ENCODE assay signal across 8 mouse cellular contexts in genomic region chr1:64020672-64021635, GRCm38 (mm10).
DNase-seq lines count a peak whose midpoint lies in the region; ATAC-seq and TF ChIP-seq lines count a peak whose summit lies in the region.

No protein-coding gene starts in this region.

- H3K4me3 ChIP-seq in lung, embryonic 14.5 days (ENCODE audit: low read depth, low read length), result no peak overlapping the region
- peak overlapping the region; percentile 16; the same call in 1 of the 2 replicates for H3K4me3 ChIP-seq in embryonic facial prominence, embryonic 15.5 days (replicated peaks)
- H3K4me3 ChIP-seq in hindbrain, embryonic 13.5 days, result no peak overlapping the region
- no peak overlapping the region for H3K4me3 ChIP-seq in midbrain, embryonic 13.5 days (replicated peaks)

- H3K4me2 ChIP-seq in lung, embryonic 14.5 days, result peak overlapping the region; percentile 42
- peak overlapping the region; percentile 40 for H3K4me2 ChIP-seq in embryonic facial prominence, embryonic 15.5 days (replicated peaks)
- peak overlapping the region; percentile 25 for H3K4me2 ChIP-seq in hindbrain, embryonic 13.5 days
- H3K4me2 ChIP-seq in midbrain, embryonic 13.5 days (replicated peaks), result no peak overlapping the region

- no peaks in the 10 kb centered on the region for H3K27me3 ChIP-seq in lung, embryonic 14.5 days (ENCODE audit: insufficient read depth, low read length)
- no peaks in the 10 kb centered on the region for H3K27me3 ChIP-seq in embryonic facial prominence, embryonic 15.5 days
- no peaks in the 10 kb centered on the region for H3K27me3 ChIP-seq in hindbrain, embryonic 13.5 days
- H3K27me3 ChIP-seq in midbrain, embryonic 13.5 days, result no peaks in the 10 kb centered on the region

- no peak overlapping the region for H3K27ac ChIP-seq in lung, embryonic 14.5 days (ENCODE audit: low read depth)
- no peak overlapping the region for H3K27ac ChIP-seq in embryonic facial prominence, embryonic 15.5 days (replicated peaks)
- peak overlapping the region; percentile 70 for H3K27ac ChIP-seq in hindbrain, embryonic 13.5 days
- H3K27ac ChIP-seq in midbrain, embryonic 13.5 days, result peak overlapping the region; percentile 39

- peak; percentile 43 for TF ChIP-seq CTCF in lung, embryonic 14.5 days (IDR thresholded peaks at IDR 0.05; ENCODE audit: low read depth)

- no peaks in the 10 kb centered on the region for H3K9me3 ChIP-seq in lung, embryonic 14.5 days (ENCODE audit: low read depth, low read length)
- no peaks in the 10 kb centered on the region for H3K9me3 ChIP-seq in embryonic facial prominence, embryonic 15.5 days (replicated peaks)
- no peaks in the 10 kb centered on the region for H3K9me3 ChIP-seq in hindbrain, embryonic 13.5 days
- H3K9me3 ChIP-seq in midbrain, embryonic 13.5 days, result no peaks in the 10 kb centered on the region

- peaks cover 16% of the 10 kb centered on the region for H3K4me1 ChIP-seq in lung, embryonic 14.5 days (ENCODE audit: insufficient read depth)
- peaks cover 17% of the 10 kb centered on the region for H3K4me1 ChIP-seq in embryonic facial prominence, embryonic 15.5 days
- peaks cover 20% of the 10 kb centered on the region for H3K4me1 ChIP-seq in hindbrain, embryonic 13.5 days (replicated peaks)
- H3K4me1 ChIP-seq in midbrain, embryonic 13.5 days (replicated peaks), result peaks cover 16% of the 10 kb centered on the region

- WGBS in lung, embryonic 14.5 days, result 18% methylated on average over 19 of the region's 19 CpGs
- WGBS in embryonic facial prominence, embryonic 15.5 days, result 18% methylated on average over 19 of the region's 19 CpGs
- 38% methylated on average over 18 of the region's 19 CpGs for WGBS in hindbrain, embryonic 13.5 days
- WGBS in midbrain, embryonic 13.5 days, result 51% methylated on average over 19 of the region's 19 CpGs

- intact Hi-C loops in left cerebral cortex, postnatal 10 days (cut with DNase I), result no loop called here

- no peak overlapping the region for H3K9ac ChIP-seq in lung, embryonic 14.5 days
- no peak overlapping the region for H3K9ac ChIP-seq in embryonic facial prominence, embryonic 15.5 days
- H3K9ac ChIP-seq in hindbrain, embryonic 13.5 days, result no peak overlapping the region
- H3K9ac ChIP-seq in midbrain, embryonic 13.5 days (replicated peaks), result no peak overlapping the region

- DNase-seq in lung, embryonic 14.5 days, result peak; percentile 57
- no peak for DNase-seq in lung, postnatal 25 days (ENCODE audit: low spot score)
- DNase-seq in left cerebral cortex, postnatal 10 days (ENCODE audit: extremely low spot score in 1 of 2, low spot score in 2 of 2), result peak; percentile 44 to 69
- no peak for DNase-seq in ovary, postnatal 14 days (ENCODE audit: low spot score)
- DNase-seq in c-Kit-positive CD71-positive TER-119-positive erythroid progenitor cells, embryonic 14.5 days (ENCODE audit: low spot score), result no peak

- H3K36me3 ChIP-seq in lung, embryonic 14.5 days (ENCODE audit: insufficient read depth), result no peaks in the 10 kb centered on the region
- no peaks in the 10 kb centered on the region for H3K36me3 ChIP-seq in embryonic facial prominence, embryonic 15.5 days
- H3K36me3 ChIP-seq in hindbrain, embryonic 13.5 days, result no peaks in the 10 kb centered on the region
- H3K36me3 ChIP-seq in midbrain, embryonic 13.5 days, result no peaks in the 10 kb centered on the region

- ATAC-seq in lung, embryonic 14.5 days (ENCODE audit: insufficient read depth), result peak; percentile 68
- ATAC-seq in embryonic facial prominence, embryonic 15.5 days (ENCODE audit: insufficient number of reproducible peaks, low FRiP score, low TSS enrichment, low read depth), result peak; percentile 61; the same call in 1 of the 2 replicates
- peak; percentile 75 for ATAC-seq in hindbrain, embryonic 13.5 days (ENCODE audit: low FRiP score)
- peak; percentile 78 for ATAC-seq in midbrain, embryonic 13.5 days

Comparison
In these comparisons a context has a peak if more than half of its experiments do, and no peak if none do; other contexts are left out.
1. DNase-seq: peak in lung, embryonic 14.5 days (single experiment) and left cerebral cortex, postnatal 10 days (2 of 2); none in lung, postnatal 25 days (single experiment), ovary, postnatal 14 days (single experiment) and c-Kit-positive CD71-positive TER-119-positive erythroid progenitor cells, embryonic 14.5 days (single experiment).
2. H3K27ac ChIP-seq: peak in hindbrain, embryonic 13.5 days (single experiment) and midbrain, embryonic 13.5 days (single experiment); none in lung, embryonic 14.5 days (single experiment) and embryonic facial prominence, embryonic 15.5 days (single experiment).
3. Peak in every context shown above with its lines, with median percentiles within 50 percentile points of each other: ATAC-seq.